Mouse (Mus musculus): ENCODE data around the gene Dennd6a. TPM values are rescaled to one million over a fixed set of nuclear protein-coding genes. Genes with fewer than 3 reads are reported as not detected.
"Not testable (repeated sequence)": the region's sequence is repeated elsewhere in the genome, so short reads cannot be mapped to it uniquely, and the experiment has no call there.

The Dennd6a gene
- total RNA-seq, 2 experiments from 2014 or later = 25.8 to 26.6 TPM

- no peak for DNase-seq (ENCODE audit: extremely low spot score in 1 of 2, low spot score in 2 of 2)
- H3K27ac ChIP-seq = no peak overlapping the region
- peak; percentile 42 for TF ChIP-seq CTCF (IDR thresholded peaks at IDR 0.05)
- intact Hi-C loops (cut with DNase I) = no loop called here
- no peak overlapping the region for H3K4me3 ChIP-seq
Observed at GRCm38 (mm10) chr14:26651901-26652300, 78.2 kb downstream of the Dennd6a start.

- intact Hi-C loops (cut with DNase I) = no loop called here
- Histone ChIP-seq H3K4me3 (no peak overlapping the region), H3K27ac (no peak overlapping the region)
- DNase-seq (ENCODE audit: extremely low spot score in 1 of 2, low spot score in 2 of 2) = no peak
- TF ChIP-seq CTCF (IDR thresholded peaks at IDR 0.05) = no peak
Observed at GRCm38 (mm10) chr14:26658178-26658577, 84.5 kb downstream of the Dennd6a start.

GRCm38 (mm10) chr14:26660233-26660632 lies 86.6 kb downstream of the Dennd6a start:
- no peak overlapping the region for H3K4me3 ChIP-seq
- intact Hi-C loops (cut with DNase I) = loop anchor here (10.0 kb wide), 1 partner anchor 375 kb away; the partner anchor contains the start of gene Il17rd
- H3K27ac ChIP-seq = no peak overlapping the region
- no peak for DNase-seq (ENCODE audit: extremely low spot score in 1 of 2, low spot score in 2 of 2)
- TF ChIP-seq CTCF (IDR thresholded peaks at IDR 0.05) = no peak

GRCm38 (mm10) chr14:26662016-26662415 lies 88.4 kb downstream of the Dennd6a start:
- Histone ChIP-seq H3K4me3 (no peak overlapping the region), H3K27ac (no peak overlapping the region)
- TF ChIP-seq CTCF (IDR thresholded peaks at IDR 0.05) = no peak
- intact Hi-C loops (cut with DNase I) = loop anchor here (10.0 kb wide), 1 partner anchor 373 kb away; the partner anchor contains the start of gene Il17rd
- no peak for DNase-seq (ENCODE audit: extremely low spot score in 1 of 2, low spot score in 2 of 2)

GRCm38 (mm10) chr14:26662488-26662887 lies 88.8 kb downstream of the Dennd6a start:
- no peak overlapping the region for H3K27ac ChIP-seq
- H3K4me3 ChIP-seq = no peak overlapping the region
- DNase-seq (ENCODE audit: extremely low spot score in 1 of 2, low spot score in 2 of 2) = no peak
- no peak for TF ChIP-seq CTCF (IDR thresholded peaks at IDR 0.05)
- intact Hi-C loops (cut with DNase I) = loop anchor here (10.0 kb wide), 1 partner anchor 372 kb away; the partner anchor contains the start of gene Il17rd

- intact Hi-C loops (cut with DNase I) = loop anchor here (10.0 kb wide), 1 partner anchor 371 kb away; the partner anchor contains the start of gene Il17rd
- TF ChIP-seq CTCF (IDR thresholded peaks at IDR 0.05) = no peak
- no peak for DNase-seq (ENCODE audit: extremely low spot score in 1 of 2, low spot score in 2 of 2)
- H3K27ac ChIP-seq = no peak overlapping the region
- no peak overlapping the region for H3K4me3 ChIP-seq
Observed at GRCm38 (mm10) chr14:26663851-26664250, 90.2 kb downstream of the Dennd6a start.

GRCm38 (mm10) chr14:26667991-26668370 lies 94.3 kb downstream of the Dennd6a start:
- no peak overlapping the region; the same call in 1 of the 2 replicates for H3K27ac ChIP-seq
- H3K4me3 ChIP-seq = peak overlapping the region; percentile 92
- no peak for TF ChIP-seq CTCF (IDR thresholded peaks at IDR 0.05)
- no peak for DNase-seq (ENCODE audit: extremely low spot score in 1 of 2, low spot score in 2 of 2)
- intact Hi-C loops (cut with DNase I) = loop anchor here (2.0 to 10.0 kb wide), 4 partner anchors 29 to 429 kb away; partner anchors contain the start of genes Appl1, Arf4 and Il17rd

GRCm38 (mm10) chr14:26668371-26669291 lies 95.0 kb downstream of the Dennd6a start:
- TF ChIP-seq CTCF (IDR thresholded peaks at IDR 0.05) = no peak; the same call in 1 of the 2 replicates
- Histone ChIP-seq H3K4me3 (peak overlapping the region; percentile 92), H3K27ac (peak overlapping the region; percentile 96)
- intact Hi-C loops (cut with DNase I) = loop anchor here (2.0 to 10.0 kb wide), 4 partner anchors 30 to 429 kb away; partner anchors contain the start of genes Appl1, Arf4 and Il17rd
- peak; percentile 56 to 58 for DNase-seq (ENCODE audit: extremely low spot score in 1 of 2, low spot score in 2 of 2)

GRCm38 (mm10) chr14:26669292-26670073 lies 95.8 kb downstream of the Dennd6a start, which contains the start of gene Pde12:
Gene Pde12 (minus strand): TSS chr14:26669883.
- peak; percentile 84 to 86 for DNase-seq (ENCODE audit: extremely low spot score in 1 of 2, low spot score in 2 of 2)
- no peak; the same call in 1 of the 2 replicates for TF ChIP-seq CTCF (IDR thresholded peaks at IDR 0.05)
- intact Hi-C loops (cut with DNase I) = loop anchor here (2.0 to 10.0 kb wide), 4 partner anchors 31 to 428 kb away; partner anchors contain the start of genes Appl1, Arf4 and Il17rd
- peak within 1 kb of the TSS; percentile 96 for H3K27ac ChIP-seq
- H3K4me3 ChIP-seq = peak within 1 kb of the TSS; percentile 92

GRCm38 (mm10) chr14:26670964-26671363 lies 97.3 kb downstream of the Dennd6a start:
- peak; percentile 4 for TF ChIP-seq CTCF (IDR thresholded peaks at IDR 0.05)
- Histone ChIP-seq H3K27ac (no peak overlapping the region), H3K4me3 (no peak overlapping the region)
- intact Hi-C loops (cut with DNase I) = no loop called here
- no peak for DNase-seq (ENCODE audit: extremely low spot score in 1 of 2, low spot score in 2 of 2)

- H3K27ac ChIP-seq; intact Hi-C loops (cut with DNase I); DNase-seq (ENCODE audit: extremely low spot score in 1 of 2, low spot score in 2 of 2); H3K4me3 ChIP-seq: not testable (repeated sequence)
Observed at GRCm38 (mm10) chr14:26671870-26672615, 98.4 kb downstream of the Dennd6a start.

- intact Hi-C loops (cut with DNase I); DNase-seq (ENCODE audit: extremely low spot score in 1 of 2, low spot score in 2 of 2); H3K4me3 ChIP-seq; H3K27ac ChIP-seq: not testable (repeated sequence)
Observed at GRCm38 (mm10) chr14:26674476-26675169, 101.0 kb downstream of the Dennd6a start.
